Mouse (Mus musculus) small intestine, adult 2 months (tissue): ENCODE measurements around the gene Inpp5f. TPM values are rescaled to one million over a fixed set of nuclear protein-coding genes. Genes with fewer than 3 reads are reported as not detected.
"Not testable (repeated sequence)": the region's sequence is repeated elsewhere in the genome, so short reads cannot be mapped to it uniquely, and the experiment has no call there.

Source experiments
- H3K27ac ChIP-seq: fragments of 200-500 bp; 2 replicates; pipeline ENCODE4 v1.5.1; 2012; ENCODE audit warnings: low read depth, low read length, control low read depth, inconsistent platforms; ENCODE audit not compliant: insufficient read depth
- H3K27me3 ChIP-seq: fragments of 200-500 bp; 2 replicates; pipeline ENCODE4 v1.6.1; 2012; ENCODE audit warnings: mild to moderate bottlenecking, moderate library complexity, low read length, inconsistent platforms; ENCODE audit not compliant: control insufficient read depth, insufficient read depth
- H3K36me3 ChIP-seq: fragments of 200-500 bp; 2 replicates; pipeline ENCODE4 v1.6.1; 2012; ENCODE audit warnings: mild to moderate bottlenecking, low read length, control low read depth, inconsistent platforms; ENCODE audit not compliant: control insufficient read depth, insufficient read depth
- H3K4me1 ChIP-seq: fragments of 200-500 bp; 2 replicates; pipeline ENCODE4 v1.6.1; 2012; ENCODE audit warnings: low read length, inconsistent platforms, mixed read lengths; ENCODE audit not compliant: control insufficient read depth, insufficient read depth, insufficient read length
- H3K4me3 ChIP-seq: fragments of 200-500 bp; 2 replicates; pipeline ENCODE4 v1.5.1; 2012; ENCODE audit warnings: low read depth, mild to moderate bottlenecking, control low read depth, inconsistent platforms, low read length, moderate library complexity
- CTCF ChIP-seq: fragments of 200-500 bp; IDR thresholded peaks from 2 replicates; pipeline ENCODE4 v1.5.1; 2012; ENCODE audit warnings: low read depth, mild to moderate bottlenecking, control low read depth, inconsistent platforms, low read length, moderate library complexity, mixed read lengths; ENCODE audit not compliant: insufficient replicate concordance, insufficient read length; ENCODE audit errors: extremely low read depth
- POLR2A ChIP-seq: fragments of 200-500 bp; IDR thresholded peaks from 2 replicates; pipeline ENCODE4 v1.6.1; 2012; ENCODE audit warnings: low read depth, mild to moderate bottlenecking, control low read depth, inconsistent platforms, low read length, moderate library complexity
- WGBS: fragments of 180-500 bp; shearing (Covaris S2); methylation state at CpG from one replicate; pipeline ENCODE4 v1.1.7; 2018; 5-methylcytosine and 5-hydroxymethylcytosine counted together
- polyA plus RNA-seq: library from polyadenylated mRNA; depleted of rRNA; stranded (reverse); fragments of >200 nt; gene quantifications from 2 replicates; pipeline ENCODE4 v1.2.3, GENCODE M21; 2012

Inpp5f gene
- polyA plus RNA-seq, 1 experiment = 2.0 TPM

- H3K4me3 ChIP-seq = no peak overlapping the region
- no peak overlapping the region for H3K27ac ChIP-seq
- no peaks in the 10 kb centered on the region for H3K27me3 ChIP-seq
- 70% methylated on average over 5 of the region's 5 CpGs for WGBS
- H3K36me3 ChIP-seq = no peaks in the 10 kb centered on the region
- H3K4me1 ChIP-seq = no peaks in the 10 kb centered on the region
- no peak for TF ChIP-seq POLR2A
- no peak for TF ChIP-seq CTCF
Observed at GRCm38 (mm10) chr7:128599072-128599471, 12.1 kb upstream of the Inpp5f start.

GRCm38 (mm10) chr7:128601826-128602225 is 9.3 kb upstream of the Inpp5f start:
- Histone ChIP-seq H3K4me3 (no peak overlapping the region), H3K4me1 (no peaks in the 10 kb centered on the region), H3K27me3 (no peaks in the 10 kb centered on the region), H3K27ac (no peak overlapping the region), H3K36me3 (no peaks in the 10 kb centered on the region)
- WGBS = 71% methylated on average over 5 of the region's 5 CpGs
- TF ChIP-seq CTCF (no peak), POLR2A (no peak)

- H3K36me3 ChIP-seq, H3K27me3 ChIP-seq, H3K4me1 ChIP-seq, H3K27ac ChIP-seq, H3K4me3 ChIP-seq: not testable (repeated sequence)
- 97% methylated on average over 7 of the region's 9 CpGs for WGBS
Observed at GRCm38 (mm10) chr7:128609936-128610335, 1.2 kb upstream of the Inpp5f start.

GRCm38 (mm10) chr7:128610490-128610889 is 638 bp upstream of the Inpp5f start:
- 71% methylated on average over 6 of the region's 6 CpGs for WGBS
- H3K4me3 ChIP-seq = peak overlapping the region; percentile 42
- H3K4me1 ChIP-seq = peaks cover 4% of the 10 kb centered on the region; the same call in 1 of the 2 replicates
- H3K27me3 ChIP-seq = no peaks in the 10 kb centered on the region
- no peaks in the 10 kb centered on the region for H3K36me3 ChIP-seq
- H3K27ac ChIP-seq = peak overlapping the region; percentile 31
- TF ChIP-seq POLR2A (no peak), CTCF (no peak)

GRCm38 (mm10) chr7:128611799-128612411 is 777 bp downstream of the Inpp5f start:
- TF ChIP-seq CTCF = no peak
- no peak for TF ChIP-seq POLR2A
- 3% methylated on average over 22 of the region's 22 CpGs for WGBS

GRCm38 (mm10) chr7:128612521-128613181 is 1.5 kb downstream of the Inpp5f start:
- Histone ChIP-seq H3K36me3 (no peaks in the 10 kb centered on the region), H3K4me3 (no peak overlapping the region), H3K27me3 (no peaks in the 10 kb centered on the region), H3K4me1 (peaks cover 4% of the 10 kb centered on the region; the same call in 1 of the 2 replicates), H3K27ac (no peak overlapping the region)
- WGBS = 83% methylated on average over 12 of the region's 12 CpGs
- TF ChIP-seq CTCF = no peak
- no peak for TF ChIP-seq POLR2A

More at GRCm38 (mm10) chr7:128611799-128612411, 777 bp downstream of the Inpp5f start:
- Histone ChIP-seq H3K4me3 (peak overlapping the region; percentile 98), H3K27ac (peak overlapping the region; percentile 57; the same call in 1 of the 2 replicates), H3K27me3 (no peaks in the 10 kb centered on the region), H3K36me3 (no peaks in the 10 kb centered on the region), H3K4me1 (peaks cover 4% of the 10 kb centered on the region; the same call in 1 of the 2 replicates)

GRCm38 (mm10) chr7:128613578-128613977 is 2.5 kb downstream of the Inpp5f start:
- no peak overlapping the region for H3K4me3 ChIP-seq
- no peaks in the 10 kb centered on the region for H3K36me3 ChIP-seq
- TF ChIP-seq CTCF (no peak), POLR2A (no peak)
- H3K27ac ChIP-seq = no peak overlapping the region
- peaks cover 4% of the 10 kb centered on the region; the same call in 1 of the 2 replicates for H3K4me1 ChIP-seq
- WGBS = 74% methylated on average over 2 of the region's 2 CpGs
- no peaks in the 10 kb centered on the region for H3K27me3 ChIP-seq
